Mouse (Mus musculus) CD8-positive naive resting alpha-beta T cell, adult 57 days (primary cell): ENCODE data around the gene Syt1. TPM values are rescaled to one million over a fixed set of nuclear protein-coding genes. Genes with fewer than 3 reads are reported as not detected.

Source experiments
- total RNA-seq: library from RNA; stranded (reverse); gene quantifications from one replicate; pipeline ENCODE4 v1.2.4, GENCODE M21; 2023

The Syt1 gene
- total RNA-seq, result not detected

DNA sequence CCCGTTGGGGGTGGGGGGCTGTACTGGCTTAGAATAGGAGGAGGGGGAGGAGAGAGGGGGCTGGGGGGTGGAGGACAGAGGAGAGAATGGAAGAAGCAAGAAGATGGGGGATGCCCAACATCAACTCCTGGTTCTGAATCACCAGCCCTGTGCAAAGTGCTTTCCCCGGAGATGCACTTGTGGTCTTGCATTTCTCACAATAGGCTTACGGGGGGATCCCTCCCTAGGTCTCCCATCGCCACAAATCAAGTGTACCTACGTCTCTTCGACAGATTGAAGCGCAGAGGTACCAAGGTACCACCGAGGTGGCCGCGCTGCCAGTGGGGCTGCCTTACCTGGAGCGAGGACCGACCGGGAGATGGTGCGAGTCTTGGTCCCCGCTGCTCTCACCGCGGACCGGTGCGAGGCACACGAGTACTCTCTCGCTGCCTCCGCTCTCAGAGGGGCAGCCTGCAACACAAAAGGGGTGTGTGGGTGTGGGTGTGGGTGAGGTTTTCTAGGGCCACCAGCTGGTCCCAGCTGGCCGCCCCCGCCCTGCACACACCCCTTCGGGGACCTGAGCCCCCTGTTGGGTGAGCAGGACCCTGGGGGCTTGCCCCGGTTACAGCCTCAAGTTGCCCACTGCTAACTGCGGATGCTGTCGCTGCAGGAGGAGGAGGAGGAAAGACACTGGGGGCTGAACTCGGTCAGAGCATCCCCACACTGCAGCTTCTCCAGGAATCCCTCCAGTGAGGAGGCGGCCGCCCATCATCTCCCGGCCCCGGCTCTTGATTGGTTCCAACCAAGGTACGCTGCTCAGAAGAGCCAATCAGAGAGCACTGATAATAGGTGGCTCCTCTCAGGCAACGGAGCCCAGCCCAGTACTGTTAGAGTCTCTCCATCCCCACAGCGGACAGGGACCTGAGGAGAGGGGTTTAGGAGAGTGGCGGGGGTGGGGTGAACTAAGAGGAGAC, at the start of gene Syt1:
Syt1 (minus strand) TSS at position 742 of the 953 bp plus-strand sequence.

DNA sequence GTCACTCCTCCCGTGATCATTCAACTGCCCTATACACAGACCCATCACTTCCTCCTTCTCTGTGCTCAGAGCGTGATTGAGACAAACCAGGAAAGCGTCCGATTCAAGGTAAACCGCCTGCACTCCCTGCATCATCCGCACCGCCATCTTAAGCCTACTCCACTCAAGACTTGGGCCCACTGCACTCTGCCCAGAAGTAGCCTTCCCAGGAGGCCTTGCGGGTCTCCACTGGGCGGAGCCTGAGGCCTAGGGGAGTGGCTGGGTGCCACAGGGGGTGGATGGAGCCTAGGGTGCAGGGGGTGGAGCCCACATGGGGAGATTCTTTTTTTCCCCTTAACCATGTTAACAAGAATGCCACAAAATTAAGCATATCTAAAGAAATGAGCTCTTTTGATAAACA, 310.8 kb downstream of the Syt1 start, which contains the start of gene Gm5136:
Gm5136 (minus strand) TSS at position 215 of the 400 bp plus-strand sequence.

